Mouse (Mus musculus) brain, embryonic 14.5 days (tissue): ENCODE data around the gene Dis3l.

ENCODE experiments used
- CTCF ChIP-seq: fragments of 200-500 bp; IDR thresholded peaks from 2 replicates; pipeline ENCODE4 v1.5.1; 2012; ENCODE audit warnings: inconsistent platforms, mild to moderate bottlenecking, moderate library complexity, borderline replicate concordance; ENCODE audit not compliant: insufficient read depth, insufficient read length; ENCODE audit errors: extremely low read depth
- POLR2A ChIP-seq: fragments of 200-500 bp; IDR thresholded peaks from 2 replicates; pipeline ENCODE4 v1.6.1; 2012; ENCODE audit warnings: mild to moderate bottlenecking, inconsistent platforms, borderline replicate concordance; ENCODE audit not compliant: poor library complexity, insufficient read depth, insufficient read length, severe bottlenecking; ENCODE audit errors: extremely low read depth

- TF ChIP-seq CTCF: no peak
- no peak for TF ChIP-seq POLR2A
Observed at GRCm38 (mm10) chr9:64282404-64282987, 58.6 kb downstream of the Dis3l start.
